Mouse (Mus musculus) myocyte (in vitro differentiated cells): Measurements from ENCODE around the gene Dhrs9.

Source experiments
- CEBPB ChIP-seq: IDR thresholded peaks from 2 replicates; pipeline ENCODE4 v1.6.1; 2011; ENCODE audit warnings: mild to moderate bottlenecking, moderate library complexity; ENCODE audit not compliant: poor library complexity, insufficient read depth, severe bottlenecking
- E2F4 ChIP-seq: IDR thresholded peaks from one replicate; pipeline ENCODE4 v1.6.1; 2011; ENCODE audit warnings: mild to moderate bottlenecking, control low read depth, moderate library complexity; ENCODE audit not compliant: insufficient read depth
- MAX ChIP-seq: IDR thresholded peaks from one replicate; pipeline ENCODE4 v1.6.1; 2011; ENCODE audit warnings: low read depth, mild to moderate bottlenecking, control low read depth
- MYOD1 ChIP-seq, 3 experiments: IDR thresholded peaks; one replicate each; pipeline ENCODE4 v1.6.1; 2011; ENCODE audit warnings: control low read depth in 2 of 3, low read depth in 2 of 3, mild to moderate bottlenecking in 2 of 3, moderate library complexity in 1 of 3; ENCODE audit not compliant: insufficient read length in 2 of 3, control insufficient read depth in 1 of 3
- MYOG ChIP-seq, 3 experiments: IDR thresholded peaks; one replicate each; pipeline ENCODE4 v1.6.1; 2011; ENCODE audit warnings: control low read depth in 2 of 3, low read depth in 2 of 3, mild to moderate bottlenecking in 2 of 3; ENCODE audit not compliant: insufficient read length in 2 of 3, control insufficient read depth in 1 of 3, insufficient read depth in 1 of 3
- POLR2A ChIP-seq: IDR thresholded peaks from one replicate; pipeline ENCODE4 v1.6.1; 2011; ENCODE audit warnings: low read depth, mild to moderate bottlenecking, control low read depth, moderate library complexity; ENCODE audit not compliant: insufficient read length
- POLR2AphosphoS2 ChIP-seq: IDR thresholded peaks from one replicate; pipeline ENCODE4 v1.6.1; 2011; ENCODE audit warnings: low read depth, control low read depth; ENCODE audit not compliant: insufficient read length
- REST ChIP-seq: IDR thresholded peaks from one replicate; pipeline ENCODE4 v1.6.1; 2011; ENCODE audit warnings: mild to moderate bottlenecking, control low read depth, moderate library complexity; ENCODE audit not compliant: insufficient read depth, insufficient read length
- SRF ChIP-seq: IDR thresholded peaks from one replicate; pipeline ENCODE4 v1.6.1; 2011; ENCODE audit warnings: low read depth; ENCODE audit not compliant: control insufficient read depth, insufficient read length
- TCF12 ChIP-seq: IDR thresholded peaks from one replicate; pipeline ENCODE4 v1.6.1; 2011; ENCODE audit warnings: mild to moderate bottlenecking, control low read depth; ENCODE audit not compliant: poor library complexity, insufficient read depth, severe bottlenecking
- TCF3 ChIP-seq: IDR thresholded peaks from one replicate; pipeline ENCODE4 v1.6.1; 2011; ENCODE audit warnings: low read depth, control low read depth; ENCODE audit not compliant: insufficient read length
- USF1 ChIP-seq: IDR thresholded peaks from one replicate; pipeline ENCODE4 v1.6.1; 2011; ENCODE audit warnings: low read depth, mild to moderate bottlenecking, control low read depth, moderate library complexity

- TF ChIP-seq MYOG (IDR thresholded peaks at IDR 0.05; ENCODE audit: control insufficient read depth in 1 of 3, insufficient read depth in 1 of 3, insufficient read length in 2 of 3, low read depth in 2 of 3) (no peak), POLR2A (no peak), REST (no peak), E2F4 (no peak), CEBPB (no peak), USF1 (no peak), MAX (no peak), MYOD1 (IDR thresholded peaks at IDR 0.05; ENCODE audit: control insufficient read depth in 1 of 3, insufficient read length in 2 of 3, low read depth in 2 of 3) (no peak), POLR2AphosphoS2 (no peak), TCF12 (no peak), SRF (no peak), TCF3 (no peak)
Observed at GRCm38 (mm10) chr2:69426081-69426480, 45.8 kb downstream of the Dhrs9 start.
